Mouse (Mus musculus) cortical plate, adult 2 months (tissue): Measurements from ENCODE around the gene Plk2. TPM values are rescaled to one million over a fixed set of nuclear protein-coding genes. Genes with fewer than 3 reads are reported as not detected.

Experiments
- H3K27ac ChIP-seq: fragments of 200-500 bp; 2 replicates; pipeline ENCODE4 v1.5.1; 2012; ENCODE audit warnings: low read length, control low read depth, inconsistent platforms; ENCODE audit not compliant: insufficient read depth
- H3K4me1 ChIP-seq: fragments of 200-500 bp; 2 replicates; pipeline ENCODE4 v1.6.1; 2011; ENCODE audit warnings: low read length; ENCODE audit not compliant: control insufficient read depth, insufficient read depth
- H3K4me3 ChIP-seq: fragments of 200-500 bp; 2 replicates; pipeline ENCODE4 v1.5.1; 2011; ENCODE audit warnings: mild to moderate bottlenecking, low read length, control low read depth; ENCODE audit not compliant: insufficient read depth
- CTCF ChIP-seq: fragments of 200-500 bp; IDR thresholded peaks from 2 replicates; pipeline ENCODE4 v1.5.1; 2011; ENCODE audit warnings: mild to moderate bottlenecking, control low read depth, low read length; ENCODE audit not compliant: insufficient read depth; ENCODE audit errors: extremely low read depth
- POLR2A ChIP-seq: fragments of 200-500 bp; IDR thresholded peaks from 2 replicates; pipeline ENCODE4 v1.6.1; 2011; ENCODE audit warnings: mild to moderate bottlenecking, low read length, control low read depth; ENCODE audit not compliant: insufficient read depth; ENCODE audit errors: extremely low read depth
- polyA plus RNA-seq: library from polyadenylated mRNA; depleted of rRNA; stranded (reverse); fragments of >200 nt; gene quantifications from 2 replicates; pipeline ENCODE4 v1.2.3, GENCODE M21; 2012

The Plk2 gene
- polyA plus RNA-seq, 1 experiment: 110 TPM

GRCm38 (mm10) chr13:110382447-110382901, 12.4 kb upstream of the Plk2 start:
- no peaks in the 10 kb centered on the region for H3K4me1 ChIP-seq
- H3K4me3 ChIP-seq: no peak overlapping the region
- TF ChIP-seq CTCF: peak; percentile 71
- no peak for TF ChIP-seq POLR2A
- no peak overlapping the region for H3K27ac ChIP-seq

GRCm38 (mm10) chr13:110384514-110384913, 10.3 kb upstream of the Plk2 start:
- TF ChIP-seq POLR2A (no peak), CTCF (no peak)

DNA sequence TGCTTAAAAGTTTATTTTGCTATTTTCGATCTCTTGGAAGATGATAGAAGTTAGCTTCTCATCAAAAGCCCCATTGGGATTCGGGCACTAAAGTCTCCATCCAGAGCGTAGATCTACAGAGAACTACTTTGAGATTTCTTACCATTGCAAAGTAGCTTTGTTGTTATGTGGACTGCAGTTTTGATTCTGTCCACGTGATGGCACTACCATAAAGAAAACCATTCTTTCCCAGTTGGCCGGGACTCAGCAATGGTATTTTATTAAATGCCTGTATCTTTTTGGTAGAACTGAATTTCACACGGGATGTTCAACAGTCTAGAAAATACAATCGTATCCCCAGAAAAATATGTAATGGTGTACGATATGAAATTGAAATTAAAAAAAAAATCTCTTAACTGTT, 2.6 kb upstream of the Plk2 start:
- TF ChIP-seq CTCF (peak; percentile 54; the same call in 1 of the 2 replicates), POLR2A (no peak)
- Histone ChIP-seq H3K4me3 (no peak overlapping the region), H3K4me1 (no peaks in the 10 kb centered on the region), H3K27ac (no peak overlapping the region)

More at GRCm38 (mm10) chr13:110384514-110384913, 10.3 kb upstream of the Plk2 start:
- Histone ChIP-seq H3K4me1 (no peaks in the 10 kb centered on the region), H3K4me3 (no peak overlapping the region), H3K27ac (no peak overlapping the region)

GRCm38 (mm10) chr13:110392631-110393030, 2.2 kb upstream of the Plk2 start:
- no peak overlapping the region for H3K27ac ChIP-seq
- H3K4me3 ChIP-seq: no peak overlapping the region
- H3K4me1 ChIP-seq: no peaks in the 10 kb centered on the region
- TF ChIP-seq POLR2A (no peak), CTCF (no peak)

- peak overlapping the region; percentile 96 for H3K4me3 ChIP-seq
- peak overlapping the region; percentile 95 for H3K27ac ChIP-seq
- no peak for TF ChIP-seq CTCF
- no peak; the same call in 1 of the 2 replicates for TF ChIP-seq POLR2A
- H3K4me1 ChIP-seq: no peaks in the 10 kb centered on the region
Measured at GRCm38 (mm10) chr13:110395179-110395794, 441 bp downstream of the Plk2 start.

GRCm38 (mm10) chr13:110395916-110396685, 1.3 kb downstream of the Plk2 start:
- Histone ChIP-seq H3K4me3 (peak overlapping the region; percentile 96), H3K27ac (peak overlapping the region; percentile 95), H3K4me1 (no peaks in the 10 kb centered on the region)
- TF ChIP-seq CTCF: no peak
- TF ChIP-seq POLR2A: no peak; the same call in 1 of the 2 replicates

DNA sequence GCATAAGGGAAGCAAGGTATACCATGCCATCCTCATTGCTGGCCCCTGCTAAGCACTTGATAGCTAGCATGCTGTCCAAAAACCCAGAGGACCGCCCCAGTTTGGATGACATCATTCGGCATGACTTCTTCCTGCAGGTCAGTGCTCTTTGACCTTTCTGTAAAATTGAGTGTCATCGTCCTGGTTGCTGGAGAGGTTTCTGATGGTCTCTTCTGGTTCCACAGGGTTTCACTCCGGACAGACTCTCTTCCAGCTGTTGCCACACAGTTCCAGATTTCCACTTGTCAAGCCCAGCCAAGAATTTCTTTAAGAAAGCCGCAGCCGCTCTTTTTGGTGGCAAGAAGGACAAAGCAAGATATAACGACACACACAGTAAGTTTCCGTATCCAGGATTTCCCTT, 2.9 kb downstream of the Plk2 start:
- Histone ChIP-seq H3K4me1 (no peaks in the 10 kb centered on the region), H3K27ac (no peak overlapping the region), H3K4me3 (peak overlapping the region; percentile 96)
- TF ChIP-seq POLR2A (no peak), CTCF (no peak)

DNA sequence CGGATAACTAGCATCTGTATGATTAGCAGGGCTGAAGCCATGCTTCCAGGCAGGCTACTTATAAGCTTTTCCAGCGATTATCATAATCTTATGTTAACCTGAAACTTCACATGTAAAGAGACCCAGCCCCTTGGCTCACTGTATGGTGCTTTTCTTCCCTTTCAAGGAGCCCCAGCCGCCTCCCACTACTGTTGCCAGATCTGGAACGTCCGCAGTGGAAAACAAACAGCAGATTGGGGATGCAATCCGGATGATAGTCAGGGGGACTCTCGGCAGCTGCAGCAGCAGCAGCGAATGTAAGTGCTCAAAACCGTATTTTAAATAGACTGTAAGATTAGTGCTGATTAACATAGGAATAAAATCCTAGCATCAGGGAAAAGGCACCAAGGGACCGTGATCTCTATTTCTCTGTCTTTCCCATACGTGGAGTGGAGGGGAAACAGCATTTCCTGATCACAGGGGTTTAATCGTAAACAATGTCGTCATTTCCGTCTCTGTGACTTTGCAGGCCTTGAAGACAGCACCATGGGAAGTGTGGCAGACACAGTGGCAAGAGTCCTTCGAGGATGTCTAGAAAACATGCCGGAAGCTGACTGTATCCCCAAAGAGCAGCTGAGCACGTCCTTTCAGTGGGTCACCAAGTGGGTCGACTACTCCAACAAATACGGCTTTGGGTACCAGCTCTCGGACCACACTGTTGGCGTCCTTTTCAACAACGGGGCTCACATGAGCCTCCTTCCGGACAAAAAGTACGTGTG, 3.8 kb downstream of the Plk2 start:
- H3K4me3 ChIP-seq: peak overlapping the region; percentile 96

GRCm38 (mm10) chr13:110401443-110401842, 6.6 kb downstream of the Plk2 start:
- Histone ChIP-seq H3K4me1 (no peaks in the 10 kb centered on the region), H3K4me3 (no peak overlapping the region), H3K27ac (no peak overlapping the region)
- TF ChIP-seq POLR2A (no peak), CTCF (no peak)

More for the DNA sequence above, 3.8 kb downstream of the Plk2 start:
- peak overlapping the region; percentile 57; the same call in 1 of the 2 replicates for H3K27ac ChIP-seq
- TF ChIP-seq CTCF: no peak
- peak; percentile 40; the same call in 1 of the 2 replicates for TF ChIP-seq POLR2A
- H3K4me1 ChIP-seq: no peaks in the 10 kb centered on the region
